Mouse (Mus musculus) liver, embryonic 15.5 days (tissue): Measurements from ENCODE around the gene Fam19a1. TPM values are rescaled to one million over a fixed set of nuclear protein-coding genes. Genes with fewer than 3 reads are reported as not detected.

Experiments used
- ATAC-seq: fragments of 200-750 bp; cut with Nextera tagmentation; 2 replicates; pipeline ENCODE4 v1.8.0; 2017; ENCODE audit warnings: moderate number of reproducible peaks, mild to moderate bottlenecking, moderate library complexity; ENCODE audit not compliant: insufficient read depth
- H3K27ac ChIP-seq: fragments of 300-500 bp; sonication (generic); replicated peaks from 2 replicates; pipeline ENCODE4 v1.5.1; 2015; ENCODE audit warnings: mild to moderate bottlenecking, inconsistent platforms
- H3K27me3 ChIP-seq: fragments of 300-500 bp; sonication (generic); 2 replicates; pipeline ENCODE4 v1.6.1; 2015; ENCODE audit warnings: mild to moderate bottlenecking, inconsistent platforms
- H3K36me3 ChIP-seq: fragments of 300-500 bp; sonication (generic); replicated peaks from 2 replicates; pipeline ENCODE4 v1.6.1; 2015; ENCODE audit warnings: moderate library complexity, mild to moderate bottlenecking, inconsistent platforms
- H3K4me1 ChIP-seq: fragments of 300-500 bp; sonication (generic); replicated peaks from 2 replicates; pipeline ENCODE4 v1.6.1; 2015; ENCODE audit warnings: inconsistent platforms
- H3K4me2 ChIP-seq: fragments of 300-500 bp; sonication (generic); 2 replicates; pipeline ENCODE4 v1.6.1; 2015; ENCODE audit warnings: moderate library complexity, mild to moderate bottlenecking, inconsistent platforms
- H3K4me3 ChIP-seq: fragments of 300-500 bp; sonication (generic); replicated peaks from 2 replicates; pipeline ENCODE4 v1.5.1; 2015; ENCODE audit warnings: mild to moderate bottlenecking, inconsistent platforms
- H3K9ac ChIP-seq: fragments of 300-500 bp; sonication (generic); 2 replicates; pipeline ENCODE4 v1.6.1; 2015; ENCODE audit warnings: moderate library complexity, mild to moderate bottlenecking, inconsistent platforms
- H3K9me3 ChIP-seq: fragments of 300-500 bp; sonication (generic); replicated peaks from 2 replicates; pipeline ENCODE4 v1.6.1; 2016; ENCODE audit warnings: inconsistent platforms
- WGBS: fragments of 180-500 bp; shearing (Covaris S2); methylation state at CpG from one replicate; pipeline ENCODE4 v1.1.7; 2015; ENCODE audit warnings: mixed read lengths; ENCODE audit not compliant: insufficient replicate concordance; 5-methylcytosine and 5-hydroxymethylcytosine counted together
- polyA plus RNA-seq: library from polyadenylated mRNA; unstranded; fragments of >200 nt; fragmentation: Nextera tagmentation; extraction: Ambion mirVana; gene quantifications from 2 replicates; pipeline ENCODE4 v1.2.1, GENCODE M21; 2015

The Fam19a1 gene
- polyA plus RNA-seq, 1 experiment from 2014 or later = not detected

DNA sequence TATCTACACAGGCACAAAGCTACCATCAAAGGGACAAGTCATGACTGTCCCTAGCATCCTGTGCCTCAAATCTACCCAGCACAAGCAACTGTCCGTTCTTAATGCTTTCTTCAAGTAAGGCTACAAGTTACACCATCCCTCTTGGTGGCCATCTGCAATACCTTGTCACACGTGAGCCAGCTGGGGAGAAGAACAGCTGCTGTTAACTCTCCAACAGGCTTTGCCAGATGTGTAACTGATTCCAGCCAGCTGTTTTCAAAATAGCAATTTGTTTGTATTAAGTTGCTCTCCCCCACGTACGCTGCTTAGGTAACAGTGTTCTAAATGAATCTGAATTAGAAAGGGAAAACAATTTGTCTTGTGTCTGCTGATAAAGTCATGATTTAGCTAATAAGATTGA lies 467.8 kb downstream of the Fam19a1 start:
- H3K9me3 ChIP-seq = no peaks in the 10 kb centered on the region
- no peak for ATAC-seq
- no peaks in the 10 kb centered on the region for H3K4me1 ChIP-seq
- H3K36me3 ChIP-seq = no peaks in the 10 kb centered on the region
- H3K27me3 ChIP-seq = no peaks in the 10 kb centered on the region
- no peak overlapping the region for H3K9ac ChIP-seq
- 53% methylated on average over 4 of the region's 4 CpGs for WGBS
- no peak overlapping the region for H3K4me3 ChIP-seq
- H3K27ac ChIP-seq = no peak overlapping the region
- no peak overlapping the region for H3K4me2 ChIP-seq

DNA sequence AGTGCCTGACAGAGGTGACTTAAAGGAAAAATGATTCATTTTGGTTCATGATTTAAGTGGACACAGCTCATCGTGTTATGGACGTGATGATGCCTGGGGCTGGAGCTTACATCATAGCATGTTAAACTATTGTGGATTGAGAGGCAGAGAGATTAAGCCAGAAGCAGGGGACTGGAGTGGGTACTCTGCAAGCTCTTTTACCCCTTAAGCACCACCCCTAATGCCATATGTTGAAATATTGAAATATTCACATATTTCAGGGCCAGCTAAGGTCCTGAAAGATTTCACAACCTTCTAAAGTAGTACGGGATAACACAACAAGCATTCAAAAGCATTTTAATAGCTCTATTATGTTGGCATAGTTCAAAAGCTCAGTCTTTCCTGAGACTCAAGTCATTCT lies 468.2 kb downstream of the Fam19a1 start:
- 64% methylated on average over 3 of the region's 3 CpGs for WGBS
- H3K4me3 ChIP-seq = no peak overlapping the region
- no peak for ATAC-seq

DNA sequence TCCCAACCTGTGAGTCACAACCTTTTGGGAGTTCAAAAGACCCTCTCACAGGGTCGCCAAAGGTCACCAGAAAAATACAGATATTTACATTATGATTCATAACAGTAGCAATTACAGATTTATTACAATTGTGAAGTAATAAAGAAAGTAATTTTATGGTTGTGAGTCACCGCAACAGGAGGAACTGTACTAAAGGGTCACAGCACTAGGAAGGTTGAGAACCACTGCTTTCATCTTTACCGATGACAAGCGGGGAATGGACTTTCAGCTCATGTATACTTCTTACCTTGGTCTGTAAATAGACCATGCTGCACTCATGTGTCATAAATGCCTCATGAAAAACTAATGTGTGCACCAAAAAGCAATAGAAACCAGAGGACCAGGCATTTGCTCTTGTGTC lies 474.5 kb downstream of the Fam19a1 start:
- ATAC-seq = no peak
- Histone ChIP-seq H3K4me3 (no peak overlapping the region), H3K4me1 (no peaks in the 10 kb centered on the region), H3K4me2 (no peak overlapping the region), H3K36me3 (no peaks in the 10 kb centered on the region), H3K9me3 (no peaks in the 10 kb centered on the region), H3K27ac (no peak overlapping the region), H3K27me3 (no peaks in the 10 kb centered on the region), H3K9ac (no peak overlapping the region)
- 78% methylated on average over 4 of the region's 4 CpGs for WGBS

More for the DNA sequence above, 468.2 kb downstream of the Fam19a1 start:
- Histone ChIP-seq H3K9me3 (no peaks in the 10 kb centered on the region), H3K27me3 (no peaks in the 10 kb centered on the region), H3K27ac (no peak overlapping the region), H3K36me3 (no peaks in the 10 kb centered on the region), H3K4me1 (no peaks in the 10 kb centered on the region), H3K9ac (no peak overlapping the region), H3K4me2 (no peak overlapping the region)

DNA sequence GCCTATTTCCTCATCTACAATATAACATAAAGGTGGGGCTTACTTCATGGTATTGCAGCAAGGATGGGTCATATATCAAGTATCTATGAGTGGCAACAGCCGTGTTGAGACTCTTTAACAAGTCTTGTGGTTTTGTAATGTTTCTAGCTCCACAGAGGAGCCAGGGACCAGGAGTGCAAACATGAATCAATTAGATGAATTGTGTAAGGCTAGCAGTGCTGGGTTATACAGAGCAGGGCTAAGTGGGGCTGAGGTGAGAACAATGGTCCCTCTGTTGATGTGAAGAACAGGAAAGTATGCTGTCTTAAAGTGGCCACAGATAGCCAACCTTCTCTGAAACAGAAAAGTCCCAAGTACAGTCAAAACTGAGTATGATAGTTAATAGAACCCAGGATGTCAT lies 480.1 kb downstream of the Fam19a1 start:
- 39% methylated on average over 1 of the region's 1 CpGs for WGBS
- Histone ChIP-seq H3K27me3 (no peaks in the 10 kb centered on the region), H3K9me3 (no peaks in the 10 kb centered on the region), H3K4me3 (no peak overlapping the region), H3K9ac (no peak overlapping the region), H3K36me3 (no peaks in the 10 kb centered on the region), H3K4me1 (no peaks in the 10 kb centered on the region), H3K27ac (no peak overlapping the region), H3K4me2 (no peak overlapping the region)
- no peak for ATAC-seq

DNA sequence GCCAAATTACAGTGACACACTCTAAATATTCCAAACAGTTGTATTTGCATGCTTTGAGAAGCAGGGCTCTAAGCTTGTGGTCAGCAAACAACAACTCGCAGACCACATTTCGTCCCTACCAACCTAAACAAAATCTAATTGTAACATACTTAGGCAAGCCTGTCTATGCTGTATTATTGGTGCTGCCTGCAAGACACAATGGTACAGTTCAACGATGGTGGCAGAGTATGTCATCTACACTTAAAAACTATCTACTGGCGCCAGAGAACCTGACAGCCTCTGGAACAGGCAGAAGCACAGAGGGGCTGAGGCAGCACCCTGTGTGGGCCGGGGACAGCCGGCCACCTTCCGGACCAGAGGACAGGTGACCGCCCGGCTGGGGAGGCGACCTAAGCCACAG lies 482.2 kb downstream of the Fam19a1 start:
- Histone ChIP-seq H3K9me3 (no peaks in the 10 kb centered on the region), H3K4me2 (no peak overlapping the region), H3K27ac (no peak overlapping the region), H3K27me3 (no peaks in the 10 kb centered on the region), H3K36me3 (no peaks in the 10 kb centered on the region), H3K4me1 (no peaks in the 10 kb centered on the region), H3K4me3 (no peak overlapping the region), H3K9ac (no peak overlapping the region)
- WGBS = 73% methylated on average over 10 of the region's 10 CpGs
- ATAC-seq = no peak

DNA sequence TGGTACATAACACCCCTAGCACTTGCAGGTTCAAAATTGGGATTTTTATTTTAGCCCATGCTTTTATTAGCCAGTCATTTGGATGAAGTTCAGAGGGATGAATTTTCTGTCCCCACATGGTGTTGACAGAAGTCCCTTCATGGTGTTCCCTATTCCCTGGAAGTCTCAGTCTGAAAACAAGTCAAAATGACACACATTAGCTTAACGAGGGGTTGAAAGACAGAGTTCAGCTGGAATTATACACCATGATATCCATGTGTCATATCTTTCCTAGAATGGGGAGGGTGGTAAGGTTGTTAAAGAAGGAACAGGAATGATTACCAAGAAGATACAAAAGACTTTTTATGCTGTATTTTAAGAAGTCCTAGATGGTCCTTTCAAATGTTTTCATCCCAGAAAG lies 511.2 kb downstream of the Fam19a1 start:
- H3K9me3 ChIP-seq = no peaks in the 10 kb centered on the region
- no peaks in the 10 kb centered on the region for H3K4me1 ChIP-seq
- H3K4me3 ChIP-seq = no peak overlapping the region
- H3K36me3 ChIP-seq = no peaks in the 10 kb centered on the region
- no peak overlapping the region for H3K9ac ChIP-seq
- WGBS = 41% methylated on average over 1 of the region's 1 CpGs
- H3K27me3 ChIP-seq = no peaks in the 10 kb centered on the region
- H3K4me2 ChIP-seq = no peak overlapping the region
- no peak overlapping the region for H3K27ac ChIP-seq
- no peak for ATAC-seq

DNA sequence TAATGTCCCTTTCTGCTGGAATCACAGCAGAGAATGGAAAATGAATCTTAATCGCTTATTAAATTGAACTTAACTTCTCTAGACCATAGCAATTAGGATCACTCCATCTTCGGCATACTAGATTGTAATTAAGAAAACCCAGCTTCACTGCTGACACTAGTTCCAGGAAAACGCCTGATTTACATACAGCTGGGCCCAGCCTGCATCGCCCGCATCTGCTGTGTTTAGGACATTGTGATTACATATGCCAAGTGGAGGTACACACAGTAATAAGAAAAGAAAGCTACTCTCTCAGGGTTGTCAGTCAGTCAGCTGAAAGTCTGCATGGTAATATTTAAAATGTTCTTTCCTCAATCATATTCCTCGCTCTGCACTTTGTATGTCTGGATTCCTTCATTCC lies 518.6 kb downstream of the Fam19a1 start:
- no peak overlapping the region for H3K4me3 ChIP-seq
- no peak overlapping the region for H3K27ac ChIP-seq
- H3K27me3 ChIP-seq = no peaks in the 10 kb centered on the region
- H3K4me1 ChIP-seq = no peaks in the 10 kb centered on the region
- 67% methylated on average over 6 of the region's 6 CpGs for WGBS
- H3K4me2 ChIP-seq = no peak overlapping the region
- no peak for ATAC-seq
- H3K36me3 ChIP-seq = no peaks in the 10 kb centered on the region
- H3K9me3 ChIP-seq = no peaks in the 10 kb centered on the region
- no peak overlapping the region for H3K9ac ChIP-seq

DNA sequence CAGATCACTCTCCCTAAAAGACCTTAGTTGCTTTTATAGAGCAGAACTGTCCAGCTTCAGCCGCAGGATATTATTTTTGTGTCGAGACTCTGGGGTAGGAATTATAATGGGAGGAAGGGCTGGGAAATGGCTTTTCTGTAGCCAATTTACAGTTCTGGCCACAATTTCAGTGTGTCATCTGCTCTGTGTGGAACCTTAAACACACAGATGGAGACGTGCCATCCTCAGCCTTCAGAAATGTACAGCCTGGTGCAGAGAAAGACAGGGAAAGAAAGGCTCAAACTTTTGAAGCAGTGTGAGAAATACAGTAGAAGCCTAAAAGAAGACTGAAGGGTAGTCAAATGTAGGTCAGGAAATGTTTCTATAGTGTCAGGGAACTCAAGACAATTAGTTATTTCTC lies 519.3 kb downstream of the Fam19a1 start:
- 62% methylated on average over 3 of the region's 3 CpGs for WGBS
- Histone ChIP-seq H3K36me3 (no peaks in the 10 kb centered on the region), H3K4me1 (no peaks in the 10 kb centered on the region), H3K9me3 (no peaks in the 10 kb centered on the region), H3K27ac (no peak overlapping the region), H3K4me2 (no peak overlapping the region), H3K9ac (no peak overlapping the region), H3K27me3 (no peaks in the 10 kb centered on the region), H3K4me3 (no peak overlapping the region)
- no peak for ATAC-seq

DNA sequence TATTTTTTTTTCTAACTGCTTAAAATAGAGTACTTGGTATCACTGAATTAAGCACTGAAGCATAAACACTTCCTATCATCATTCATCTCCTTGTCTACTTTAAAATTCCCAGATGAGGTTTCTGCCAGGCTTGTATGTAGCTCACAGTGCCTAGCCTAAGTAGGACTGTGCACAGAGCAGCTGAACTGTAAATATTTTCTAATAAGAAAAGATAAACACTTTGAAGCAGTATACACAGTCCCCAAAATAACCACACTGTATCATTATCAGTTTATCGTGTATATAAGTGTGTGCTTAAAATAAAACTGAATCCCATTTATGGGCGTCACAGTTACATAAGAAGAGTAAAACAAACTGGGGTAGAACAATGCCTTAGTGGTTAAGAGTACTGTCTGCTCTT lies 522.7 kb downstream of the Fam19a1 start:
- Histone ChIP-seq H3K9ac (no peak overlapping the region), H3K9me3 (no peaks in the 10 kb centered on the region), H3K36me3 (no peaks in the 10 kb centered on the region), H3K27ac (no peak overlapping the region), H3K27me3 (no peaks in the 10 kb centered on the region), H3K4me2 (no peak overlapping the region), H3K4me3 (no peak overlapping the region), H3K4me1 (no peaks in the 10 kb centered on the region)
- 48% methylated on average over 2 of the region's 2 CpGs for WGBS
- no peak for ATAC-seq

DNA sequence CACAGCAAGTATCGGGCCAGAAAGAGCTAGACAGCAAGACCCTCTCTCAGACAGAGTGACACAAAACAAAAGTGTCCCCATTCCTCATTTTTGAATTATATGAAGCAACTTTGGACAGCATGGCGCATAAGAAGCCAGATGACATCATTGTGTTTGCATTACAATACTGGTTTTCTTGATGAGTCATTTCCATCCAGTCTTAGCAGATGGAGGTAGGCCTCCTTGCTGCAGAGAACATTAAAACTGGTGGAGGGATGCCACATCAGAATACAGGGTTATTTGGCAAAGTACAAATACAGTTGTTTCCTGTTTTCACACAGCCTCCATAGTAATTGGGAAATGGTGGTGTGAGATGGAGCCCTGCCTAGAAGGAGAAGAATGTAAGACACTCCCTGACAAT lies 535.8 kb downstream of the Fam19a1 start:
- H3K9ac ChIP-seq = no peak overlapping the region
- no peaks in the 10 kb centered on the region for H3K36me3 ChIP-seq
- H3K4me1 ChIP-seq = no peaks in the 10 kb centered on the region
- H3K9me3 ChIP-seq = no peaks in the 10 kb centered on the region
- no peak overlapping the region for H3K27ac ChIP-seq
- H3K27me3 ChIP-seq = no peaks in the 10 kb centered on the region
- no peak overlapping the region for H3K4me3 ChIP-seq
- H3K4me2 ChIP-seq = no peak overlapping the region
- 50% methylated on average over 2 of the region's 2 CpGs for WGBS
- ATAC-seq = no peak

DNA sequence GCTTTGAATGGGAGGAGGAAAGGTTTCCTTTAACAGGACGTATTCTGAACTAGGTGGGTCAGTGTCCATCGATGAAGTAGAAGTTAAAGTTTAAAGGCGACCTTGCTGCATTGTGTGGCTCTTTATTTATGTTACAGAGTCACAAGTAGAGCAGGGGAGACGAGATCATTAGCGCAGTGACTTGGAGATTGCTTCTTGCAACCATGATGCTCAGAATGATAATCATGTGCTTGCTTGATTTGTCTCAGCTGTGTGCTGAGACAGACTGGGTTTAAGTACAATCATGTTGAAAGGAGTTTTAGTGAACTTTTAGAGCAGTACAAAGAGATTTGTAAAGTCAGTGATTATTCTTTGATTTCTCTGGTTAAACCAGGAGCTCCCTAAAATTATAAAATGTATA lies 536.3 kb downstream of the Fam19a1 start:
- Histone ChIP-seq H3K9me3 (no peaks in the 10 kb centered on the region), H3K9ac (no peak overlapping the region)

DNA sequence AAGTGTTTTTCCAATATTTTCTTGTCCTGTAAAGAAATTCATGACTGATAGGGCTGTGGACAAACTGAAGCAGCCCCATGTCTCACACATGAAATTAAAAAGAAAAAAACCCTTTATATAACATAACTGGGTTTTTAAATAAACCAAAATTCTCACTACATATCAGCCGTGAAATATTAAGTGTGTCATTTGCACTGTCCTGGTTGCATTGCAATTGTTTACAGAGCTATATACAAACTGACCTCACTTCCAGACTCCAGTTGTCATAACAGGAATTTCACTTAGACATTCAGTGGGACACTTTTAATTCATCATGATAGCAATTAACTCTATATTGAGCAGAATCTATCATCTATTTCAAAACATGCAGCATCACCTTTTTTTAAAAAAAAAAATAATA lies 553.4 kb downstream of the Fam19a1 start:
- no peak for ATAC-seq

More for the DNA sequence above, 536.3 kb downstream of the Fam19a1 start:
- ATAC-seq = no peak
- Histone ChIP-seq H3K4me1 (no peaks in the 10 kb centered on the region), H3K36me3 (no peaks in the 10 kb centered on the region), H3K27me3 (no peaks in the 10 kb centered on the region), H3K4me2 (no peak overlapping the region), H3K4me3 (no peak overlapping the region), H3K27ac (no peak overlapping the region)
- 64% methylated on average over 5 of the region's 5 CpGs for WGBS

More for the DNA sequence above, 553.4 kb downstream of the Fam19a1 start:
- no peak overlapping the region for H3K9ac ChIP-seq
- H3K27ac ChIP-seq = no peak overlapping the region
- no peaks in the 10 kb centered on the region for H3K27me3 ChIP-seq
- H3K4me1 ChIP-seq = no peaks in the 10 kb centered on the region
- H3K9me3 ChIP-seq = no peaks in the 10 kb centered on the region
- no peak overlapping the region for H3K4me3 ChIP-seq
- no peak overlapping the region for H3K4me2 ChIP-seq
- H3K36me3 ChIP-seq = no peaks in the 10 kb centered on the region
- 62% methylated on average over 1 of the region's 1 CpGs for whole genome bisulfite sequencing
